Mouse (Mus musculus) gastrocnemius, postnatal 14 days (tissue): ENCODE measurements around the gene Plxnc1. TPM values are rescaled to one million over a fixed set of nuclear protein-coding genes. Genes with fewer than 3 reads are reported as not detected.

Source experiments
- DNase-seq: peaks from one replicate; pipeline ENCODE4 v3.0.0; 2021; ENCODE audit warnings: mixed read lengths
- intact Hi-C: fragments of 180-260 bp; cut with DNase I; formaldehyde crosslinking; loops from one replicate; pipeline ENCODE4 v1.15.1; 2025; ENCODE audit warnings: low total_unique reads
- total RNA-seq, 2 experiments: library from RNA; stranded (reverse); gene quantifications; 2 replicates each; pipeline ENCODE4 v1.2.3; 2021

The Plxnc1 gene
- total RNA-seq, 2 experiments from 2014 or later = 1.2 to 2.1 TPM

DNA sequence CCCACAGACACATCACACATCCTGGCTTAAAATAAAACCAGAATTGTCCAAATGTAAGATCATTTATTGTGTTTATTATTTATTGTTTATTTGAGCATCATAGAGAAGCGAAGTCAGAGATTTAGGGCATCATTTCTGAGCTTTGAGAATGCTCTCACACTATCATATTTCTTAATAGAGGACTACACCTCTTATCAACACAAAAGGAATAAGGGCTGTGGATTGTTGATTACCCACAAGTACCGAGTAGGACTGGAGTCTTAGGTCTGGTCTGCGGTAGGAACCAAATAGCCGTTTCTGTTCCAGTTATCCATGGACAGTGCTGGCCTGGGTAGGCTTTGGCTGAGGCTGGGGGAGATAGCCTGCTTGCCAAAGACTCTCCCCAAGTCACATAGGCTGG, 20.2 kb downstream of the Plxnc1 start:
- intact Hi-C loops = no loop called here
- DNase-seq = no peak

DNA sequence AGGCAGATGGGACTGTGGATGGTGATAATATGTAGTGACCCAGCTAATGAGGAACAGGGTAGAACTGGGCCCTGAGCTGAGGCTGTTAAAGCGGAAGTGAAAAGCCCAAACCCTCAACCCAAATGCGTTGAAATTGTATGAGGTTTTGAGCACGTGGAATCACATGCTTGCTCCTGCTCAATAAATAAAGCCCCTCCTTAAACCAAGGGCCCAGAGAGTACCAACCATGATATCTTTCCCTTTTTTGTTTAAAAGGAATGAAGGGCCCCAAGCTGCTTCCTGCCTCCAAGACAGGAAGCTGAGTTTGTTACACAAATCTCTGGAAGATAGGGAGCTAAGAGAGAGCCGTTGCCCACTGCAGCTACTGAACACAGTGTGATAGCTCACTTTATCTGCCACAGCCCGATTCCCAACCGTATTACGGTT, 21.3 kb downstream of the Plxnc1 start:
- DNase-seq = no peak
- intact Hi-C loops = no loop called here

DNA sequence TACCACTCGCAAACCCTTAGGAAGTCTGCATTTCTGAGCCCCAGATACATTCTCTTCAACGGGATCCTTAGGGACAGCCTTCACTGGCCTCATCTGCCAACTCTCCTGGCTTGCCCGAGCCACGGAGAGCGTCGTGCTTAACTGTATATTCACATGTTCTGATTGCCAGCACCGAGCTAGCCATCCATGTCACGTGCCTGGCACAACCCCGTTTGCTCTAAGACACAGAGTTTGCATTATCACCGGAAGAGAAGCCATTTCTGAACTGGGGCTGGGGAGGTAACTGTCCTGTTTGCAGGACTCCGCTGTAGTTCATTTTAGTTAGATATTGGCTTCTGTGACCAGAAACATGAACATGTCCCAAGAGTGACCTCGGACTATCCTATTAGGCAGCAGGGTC, 21.8 kb downstream of the Plxnc1 start:
- intact Hi-C loops = no loop called here
- no peak for DNase-seq

DNA sequence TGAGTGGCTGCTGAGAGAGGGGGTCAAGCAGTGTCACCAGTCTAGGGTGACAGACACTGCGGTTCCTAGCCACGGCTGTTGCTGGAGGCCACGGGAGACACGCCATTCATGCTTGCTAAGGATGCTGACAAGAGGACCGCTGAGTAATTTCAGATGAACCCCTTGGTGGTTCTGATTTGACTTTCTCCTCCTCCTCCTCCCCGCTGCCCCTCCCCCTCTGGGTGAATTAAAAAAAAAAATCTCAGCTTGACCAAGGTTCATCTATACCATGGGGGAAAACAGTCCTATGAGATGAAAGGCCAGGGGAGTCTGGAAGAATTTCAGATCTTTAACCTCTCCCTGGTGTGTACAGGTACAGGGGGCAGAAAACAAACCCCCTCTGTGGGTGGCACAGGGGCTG, 22.9 kb downstream of the Plxnc1 start:
- intact Hi-C loops = no loop called here
- no peak for DNase-seq

DNA sequence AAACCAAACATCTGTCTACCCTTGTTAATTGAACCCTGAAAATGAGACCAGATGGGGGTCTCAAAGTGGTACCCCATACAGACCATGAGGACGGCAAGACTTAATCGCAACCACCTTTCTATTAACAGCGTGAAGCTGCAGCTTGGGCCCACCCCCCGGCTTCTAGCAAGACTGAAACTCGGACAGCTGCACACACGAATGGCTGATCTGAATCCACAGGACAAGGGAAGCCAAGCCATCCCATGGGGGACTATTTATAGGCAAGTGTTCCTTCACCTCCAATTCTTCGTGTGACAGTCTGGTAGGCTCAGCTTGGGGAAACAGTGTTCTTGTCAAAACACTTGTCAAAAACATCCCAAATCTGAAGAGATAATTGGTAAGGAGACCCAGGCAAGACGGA, 24.1 kb downstream of the Plxnc1 start:
- no peak for DNase-seq
- intact Hi-C loops = no loop called here

DNA sequence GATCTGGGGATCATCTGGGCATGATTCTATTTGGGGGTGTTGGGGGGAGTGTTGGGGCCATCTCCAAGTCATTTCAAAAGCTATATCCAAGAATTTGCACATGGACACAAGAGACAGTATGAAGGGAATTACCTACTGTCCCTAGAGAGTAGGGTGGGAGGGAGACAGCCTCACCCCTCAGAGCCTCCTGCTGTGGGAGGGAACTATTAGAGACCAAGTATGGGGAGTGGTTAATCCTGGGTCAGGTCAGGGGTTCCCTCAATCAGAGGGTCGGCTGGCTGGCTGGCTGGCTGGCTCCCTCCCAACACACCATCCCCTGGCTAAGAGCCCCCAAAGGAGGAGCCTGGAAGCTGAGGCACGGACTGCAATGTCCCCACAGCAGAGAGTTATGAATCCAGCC, 24.7 kb downstream of the Plxnc1 start:
- intact Hi-C loops = no loop called here

DNA sequence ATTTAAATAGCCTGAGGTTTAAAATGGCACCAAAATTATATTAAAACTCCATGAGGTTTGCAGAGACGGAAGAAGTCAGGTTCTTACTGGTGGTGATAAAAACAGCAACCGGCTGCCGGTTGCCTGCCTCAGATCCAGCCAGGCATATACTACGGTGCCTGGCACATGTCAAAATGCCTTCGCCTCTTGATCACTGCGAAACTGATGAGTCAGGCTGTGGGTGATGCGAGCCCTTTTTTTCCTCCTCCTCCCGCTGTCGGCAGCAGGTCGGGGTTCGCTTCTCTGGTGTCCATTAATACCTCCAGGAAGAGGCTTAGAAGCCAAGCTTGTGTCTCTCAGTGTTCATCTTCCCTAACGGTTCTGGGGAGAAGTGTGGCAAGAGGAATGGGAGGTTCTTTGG, 25.1 kb downstream of the Plxnc1 start:
- DNase-seq = peak; percentile 14
- intact Hi-C loops = no loop called here

More for the DNA sequence above, 24.7 kb downstream of the Plxnc1 start:
- DNase-seq = no peak

DNA sequence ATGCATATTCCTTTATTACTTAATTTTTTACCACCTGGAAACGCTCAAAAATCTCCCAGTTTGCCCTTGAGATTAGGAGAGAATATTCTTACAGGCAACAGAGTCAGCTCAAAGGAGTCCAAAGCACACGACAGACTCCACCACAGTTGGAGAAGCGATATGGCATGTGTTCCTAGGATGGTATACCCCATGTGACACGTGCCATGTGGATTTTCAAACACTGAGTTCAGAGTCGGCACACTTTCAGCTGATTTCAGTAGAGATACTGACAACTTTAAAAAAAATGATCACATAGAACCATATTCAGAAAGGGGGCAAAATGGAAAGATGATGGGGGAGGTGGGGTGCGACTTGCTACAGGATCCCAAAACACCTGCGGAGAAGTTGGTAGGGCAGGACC, 26.0 kb downstream of the Plxnc1 start:
- no peak for DNase-seq
- intact Hi-C loops = no loop called here

DNA sequence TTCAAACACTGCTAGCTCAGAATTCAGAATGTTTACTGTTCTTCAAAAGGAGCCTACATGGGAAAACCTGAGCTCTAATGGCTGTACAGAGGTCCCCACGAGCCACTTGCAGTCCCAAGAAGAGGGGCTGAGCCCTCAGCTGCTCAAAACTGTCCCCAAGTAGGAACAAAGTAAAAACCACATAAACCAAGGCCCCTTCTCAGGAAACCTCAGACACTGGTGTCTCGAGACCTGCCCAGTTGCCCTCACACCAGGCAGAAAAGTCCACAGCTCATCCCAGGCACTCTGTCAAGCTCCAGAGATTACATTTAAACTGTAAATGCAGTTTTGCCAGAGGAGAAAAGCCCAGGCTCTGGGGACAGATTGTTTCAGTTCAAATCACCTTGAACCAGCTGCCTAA, 26.6 kb downstream of the Plxnc1 start:
- DNase-seq = no peak
- intact Hi-C loops = no loop called here

DNA sequence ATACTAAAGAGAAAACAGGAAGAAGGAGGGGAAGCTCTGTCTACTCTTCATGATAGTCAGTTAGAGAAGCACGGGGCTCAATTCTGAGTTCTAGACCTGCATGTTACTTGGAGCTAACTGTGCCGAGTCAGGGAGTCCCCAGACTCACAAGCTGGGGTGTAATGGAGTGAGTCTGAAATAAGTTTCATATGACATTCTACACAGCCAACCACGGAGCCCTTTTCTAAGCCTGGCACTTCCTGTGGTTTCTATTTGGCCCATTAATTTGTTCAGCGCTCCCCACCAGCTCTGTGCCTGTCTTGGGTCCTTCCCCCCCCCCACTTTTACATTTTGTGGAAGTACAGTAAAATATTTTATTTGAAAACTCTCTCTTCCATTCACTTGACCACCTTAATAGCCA, 27.3 kb downstream of the Plxnc1 start:
- intact Hi-C loops = no loop called here
- no peak for DNase-seq

DNA sequence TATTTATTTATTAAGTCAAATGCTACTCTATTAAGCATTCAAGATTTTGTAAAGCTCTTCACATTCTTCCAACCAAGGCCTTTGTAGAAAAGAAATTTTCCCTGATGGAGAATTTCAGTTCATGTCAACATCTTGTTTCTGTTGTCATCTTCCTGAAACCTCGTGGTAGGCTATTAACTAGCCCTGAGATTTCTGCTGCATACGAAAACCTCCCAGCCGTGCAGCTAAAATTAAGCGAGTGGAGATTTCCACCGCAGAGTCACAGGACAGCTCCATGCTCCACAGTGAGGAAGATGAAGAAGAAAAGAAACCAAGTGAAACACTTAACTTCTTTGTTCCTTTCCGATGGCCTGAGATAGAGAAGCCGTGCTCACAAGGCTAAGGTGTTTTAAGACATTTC, 28.0 kb downstream of the Plxnc1 start:
- no peak for DNase-seq
- intact Hi-C loops = no loop called here

DNA sequence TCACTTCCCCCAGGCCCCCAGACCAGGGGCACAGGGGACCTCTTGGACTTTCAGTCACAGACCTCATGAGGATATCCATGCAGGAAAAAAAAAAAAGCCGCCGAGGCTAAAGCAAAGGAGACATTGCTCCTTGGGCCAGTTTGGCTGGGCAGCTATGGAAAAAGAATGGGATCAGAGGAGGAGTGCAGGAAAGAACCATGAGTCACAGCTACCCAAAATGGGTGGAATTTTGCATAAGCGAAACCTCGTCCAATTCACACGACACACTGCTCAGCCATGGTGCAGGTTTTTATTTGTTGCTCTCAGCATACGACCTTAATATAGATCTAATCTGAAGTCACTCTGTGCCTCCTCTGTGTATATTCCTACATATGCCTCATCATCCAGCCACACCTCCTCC, 28.9 kb downstream of the Plxnc1 start:
- intact Hi-C loops = no loop called here
- no peak for DNase-seq

DNA sequence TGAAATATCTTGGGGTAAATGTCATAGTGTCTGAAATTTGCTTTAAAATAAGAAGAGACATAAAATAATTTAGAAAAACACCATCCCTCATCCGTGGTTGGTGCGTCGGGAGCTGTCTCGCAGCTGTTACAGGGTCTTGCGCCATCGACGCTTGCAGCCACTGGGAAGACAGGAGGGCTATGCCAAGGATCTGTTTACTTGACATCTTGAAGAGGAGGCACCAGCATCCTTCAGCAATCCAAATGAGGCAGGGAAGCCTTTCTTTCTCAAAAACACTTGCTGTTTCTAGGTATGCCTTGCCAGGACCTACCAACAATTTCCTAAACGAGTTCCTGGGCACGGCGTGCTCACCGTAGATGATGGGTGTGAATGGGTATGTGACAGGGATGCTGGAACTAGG, 30.6 kb downstream of the Plxnc1 start:
- DNase-seq = no peak
- intact Hi-C loops = no loop called here

DNA sequence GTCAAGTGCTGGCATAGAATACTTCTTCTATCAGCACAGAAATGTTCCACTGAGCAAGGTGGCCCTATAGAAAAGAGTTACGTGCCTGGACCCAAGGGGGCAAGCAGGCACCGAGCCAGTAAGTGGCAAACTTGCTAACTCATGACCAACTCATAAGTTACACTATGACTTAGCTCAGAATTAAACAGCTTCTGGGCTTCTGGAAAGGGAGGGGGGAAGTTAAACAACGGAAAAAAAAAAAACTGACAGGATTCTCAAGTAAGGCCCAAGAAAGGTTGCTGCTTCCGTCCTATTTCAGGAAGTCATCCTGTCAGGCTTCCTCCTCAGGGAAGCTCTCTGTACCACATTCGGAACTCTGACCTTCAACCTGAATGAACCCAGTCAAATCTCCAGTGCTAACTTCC, 31.3 kb downstream of the Plxnc1 start:
- no peak for DNase-seq
- intact Hi-C loops = no loop called here

DNA sequence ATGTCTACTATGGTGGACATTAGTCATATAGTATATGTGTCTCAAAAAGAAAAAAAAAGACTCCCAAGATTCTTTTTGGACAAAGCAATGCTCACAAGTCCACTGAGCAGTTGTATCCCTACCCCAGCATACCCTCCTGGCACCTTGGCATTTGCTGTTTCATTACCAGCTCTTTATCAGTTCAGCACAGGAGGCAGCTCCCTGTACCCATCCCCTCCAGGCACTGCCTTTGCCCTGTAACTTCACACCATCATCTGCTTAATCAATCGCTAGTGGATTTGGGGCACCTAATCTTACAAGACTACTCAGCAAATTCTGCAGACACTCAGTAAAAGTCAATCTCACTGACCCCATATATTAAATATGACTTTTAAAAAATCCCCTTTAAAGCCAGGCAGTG, 32.1 kb downstream of the Plxnc1 start:
- intact Hi-C loops = no loop called here

DNA sequence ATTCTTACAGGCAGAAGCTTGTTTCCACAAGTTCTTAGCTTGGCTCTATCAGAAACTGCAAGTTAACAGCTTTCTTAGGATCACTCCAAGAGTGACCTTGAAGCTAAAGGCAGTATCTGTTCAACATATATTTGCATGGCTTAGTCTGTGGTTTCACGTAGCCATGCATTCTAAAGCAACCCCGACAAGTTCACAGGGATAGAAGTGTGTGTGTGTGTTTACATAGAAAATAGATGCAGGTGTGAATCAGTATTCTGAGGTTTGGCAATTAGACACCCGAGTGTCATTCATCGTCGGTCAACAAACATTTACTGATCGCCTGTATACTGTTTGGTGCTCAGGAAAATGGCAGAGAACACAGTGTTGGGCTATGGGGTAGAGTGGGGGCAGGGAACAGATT, 33.5 kb downstream of the Plxnc1 start:
- no peak for DNase-seq
- intact Hi-C loops = no loop called here

More for the DNA sequence above, 32.1 kb downstream of the Plxnc1 start:
- DNase-seq = no peak

DNA sequence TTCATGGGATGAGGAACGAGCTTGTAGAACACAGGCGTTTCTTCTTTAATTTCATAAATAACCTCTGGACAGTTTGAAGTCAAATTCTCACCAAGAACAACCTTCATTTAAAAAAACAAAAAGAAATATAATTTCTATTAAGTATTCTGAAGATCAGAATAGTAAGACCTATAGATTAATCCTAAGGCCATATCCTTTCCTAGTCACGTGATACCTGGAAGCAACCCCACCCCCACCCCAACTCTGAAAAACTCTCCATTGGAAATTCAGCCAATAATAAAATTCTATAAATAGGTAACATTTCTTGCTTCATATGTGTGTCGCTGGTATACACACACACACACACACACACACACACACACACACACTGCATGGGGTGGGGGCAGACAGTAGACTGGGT, 34.1 kb downstream of the Plxnc1 start:
- DNase-seq = no peak
- intact Hi-C loops = no loop called here

DNA sequence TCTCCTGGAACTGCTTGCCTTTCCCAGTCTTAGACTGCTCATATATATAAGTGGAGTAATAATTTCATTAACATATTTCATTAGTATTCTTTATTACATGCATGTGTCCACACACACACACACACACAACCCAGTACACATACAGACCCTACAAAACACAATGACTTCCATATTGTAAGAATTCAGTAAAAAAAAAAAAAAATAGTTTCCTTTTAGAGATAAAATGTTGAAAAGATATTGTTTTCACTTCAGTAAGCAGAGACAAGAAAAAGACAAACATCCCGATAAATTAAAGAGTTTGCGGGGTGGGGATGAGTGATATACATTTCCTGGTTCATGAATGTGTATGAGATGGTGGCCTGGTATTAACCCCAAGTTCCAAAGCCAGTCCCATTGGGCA, 34.8 kb downstream of the Plxnc1 start:
- intact Hi-C loops = no loop called here
- no peak for DNase-seq

DNA sequence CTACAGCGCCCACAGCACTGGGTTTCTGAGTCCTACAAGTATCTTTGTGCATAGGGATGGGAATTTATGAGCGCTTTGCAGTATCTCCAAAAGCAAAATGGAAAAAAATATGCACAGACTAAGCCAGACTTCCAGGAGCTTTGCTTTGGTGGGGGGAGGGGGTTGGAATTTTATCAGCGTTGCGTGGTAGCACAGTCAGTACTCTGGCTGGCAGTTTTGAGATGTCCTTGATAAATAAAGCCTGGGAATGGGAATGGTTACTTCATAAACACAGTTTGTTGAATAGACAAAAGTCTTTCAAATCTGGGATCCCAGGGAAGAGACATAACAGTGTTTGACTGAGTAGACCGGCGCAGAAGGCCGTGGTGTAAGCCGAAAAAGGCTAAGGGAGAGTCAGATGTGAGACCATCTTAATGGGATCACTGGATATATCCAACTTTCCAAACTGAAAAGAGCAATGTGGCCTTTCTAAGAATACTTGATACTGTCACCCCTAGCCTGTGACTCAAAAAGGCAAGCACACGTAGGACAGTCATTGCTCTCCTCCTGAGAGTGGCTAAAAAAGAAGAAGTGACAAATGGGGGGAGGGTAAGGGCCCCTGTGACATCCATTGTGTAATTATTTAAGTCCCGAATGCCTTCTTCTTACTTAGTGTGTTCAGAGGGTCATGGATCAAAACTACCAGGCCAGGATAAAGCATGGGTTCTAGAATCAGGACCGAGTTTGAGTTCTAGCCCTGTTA, 35.5 kb downstream of the Plxnc1 start:
- no peak for DNase-seq
- intact Hi-C loops = no loop called here

DNA sequence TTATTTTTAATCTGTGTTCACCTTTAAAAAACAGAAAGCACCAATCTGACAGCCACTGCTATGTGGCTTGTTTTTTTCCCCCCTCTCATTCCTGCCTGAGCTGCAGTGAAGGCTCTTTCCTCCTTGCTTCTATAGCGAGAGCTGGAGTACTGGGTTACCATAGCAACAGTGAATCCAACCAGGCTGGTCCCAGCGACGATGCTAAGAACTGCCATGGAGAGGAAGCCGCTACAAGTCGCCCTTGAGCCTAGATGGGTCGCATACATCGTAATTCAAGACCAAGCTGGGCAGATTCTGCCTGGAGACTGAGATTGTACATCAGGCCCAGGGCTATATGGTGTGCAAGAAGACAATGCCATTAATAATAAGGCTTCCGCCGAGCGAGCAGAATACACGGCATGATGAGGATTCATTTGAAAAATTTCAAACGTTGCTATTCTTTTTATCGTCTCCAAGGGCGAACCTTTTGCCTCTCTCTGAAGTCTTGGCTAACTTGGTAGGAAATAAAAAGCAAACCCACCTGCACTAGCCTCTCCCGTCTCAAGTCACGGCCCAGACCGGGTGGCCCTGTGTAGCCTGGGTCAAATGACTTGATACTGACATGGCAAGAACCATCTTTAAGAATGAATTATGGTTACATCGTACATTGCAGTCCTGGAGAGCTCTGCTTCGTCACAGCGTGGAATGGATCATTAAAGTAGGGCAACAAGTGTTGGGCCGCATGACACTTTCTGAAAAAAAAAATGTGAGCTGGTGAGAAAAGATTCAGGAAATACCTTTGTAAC, 38.8 kb downstream of the Plxnc1 start:
- no peak for DNase-seq
- intact Hi-C loops = no loop called here

DNA sequence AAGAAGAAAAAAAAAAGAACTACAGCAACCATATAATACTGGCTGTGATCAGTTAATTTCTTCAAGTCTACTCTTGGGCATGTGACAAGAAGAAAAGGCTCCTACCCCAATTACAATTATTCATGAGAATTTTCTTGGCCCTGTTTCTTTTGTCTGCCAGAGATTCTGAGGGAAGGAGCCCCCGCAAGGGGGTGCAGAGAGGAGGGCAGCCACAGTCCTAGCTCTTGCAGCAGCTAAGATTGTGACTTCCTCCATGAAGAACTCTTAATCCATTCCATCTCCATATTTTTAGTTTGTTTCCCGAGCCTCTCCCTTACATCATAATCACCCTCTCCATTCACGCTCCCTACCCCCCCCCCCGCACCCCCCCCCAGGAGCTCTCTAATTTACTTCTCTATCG, 39.4 kb downstream of the Plxnc1 start:
- DNase-seq = no peak
- intact Hi-C loops = no loop called here
